Mouse (Mus musculus) kidney, embryonic 16.5 days (tissue): ENCODE data around the gene Ccs. TPM values are rescaled to one million over a fixed set of nuclear protein-coding genes. Genes with fewer than 3 reads are reported as not detected.

Source experiments
- ATAC-seq: fragments of 200-750 bp; cut with Nextera tagmentation; 2 replicates; pipeline ENCODE4 v1.8.0; 2017; ENCODE audit warnings: moderate TSS enrichment; ENCODE audit not compliant: low FRiP score, low TSS enrichment
- H3K27ac ChIP-seq: fragments of 300-500 bp; sonication (generic); 2 replicates; pipeline ENCODE4 v1.5.1; 2014; ENCODE audit warnings: low read length
- H3K27me3 ChIP-seq: fragments of 300-500 bp; sonication (generic); 2 replicates; pipeline ENCODE4 v1.6.1; 2014; ENCODE audit warnings: low read length, control low read depth, mixed read lengths; ENCODE audit not compliant: insufficient read depth
- H3K36me3 ChIP-seq: fragments of 300-500 bp; sonication (generic); 2 replicates; pipeline ENCODE4 v1.6.1; 2014; ENCODE audit warnings: low read length, control low read depth, mixed read lengths; ENCODE audit not compliant: insufficient read depth
- H3K4me1 ChIP-seq: fragments of 300-500 bp; sonication (generic); 2 replicates; pipeline ENCODE4 v1.6.1; 2014; ENCODE audit warnings: low read length, control low read depth, mixed read lengths; ENCODE audit not compliant: insufficient read depth
- H3K4me2 ChIP-seq: fragments of 300-500 bp; sonication (generic); replicated peaks from 2 replicates; pipeline ENCODE4 v1.6.1; 2014; ENCODE audit warnings: low read depth, low read length
- H3K4me3 ChIP-seq: fragments of 300-500 bp; sonication (generic); 2 replicates; pipeline ENCODE4 v1.5.1; 2014; ENCODE audit warnings: mild to moderate bottlenecking, low read length
- H3K9ac ChIP-seq: fragments of 300-500 bp; sonication (generic); replicated peaks from 2 replicates; pipeline ENCODE4 v1.6.1; 2014; ENCODE audit warnings: low read length
- H3K9me3 ChIP-seq: fragments of 300-500 bp; sonication (generic); 2 replicates; pipeline ENCODE4 v1.6.1; 2016; ENCODE audit warnings: low read length, control low read depth
- WGBS: fragments of 180-500 bp; shearing (Covaris S2); extraction: QIAGEN DNeasy Blood & Tissue Kit; methylation state at CpG from one replicate; pipeline ENCODE4 v1.1.7; 2014; 5-methylcytosine and 5-hydroxymethylcytosine counted together
- polyA plus RNA-seq: library from polyadenylated mRNA; unstranded; fragments of >200 nt; fragmentation: Nextera tagmentation; extraction: Ambion mirVana; gene quantifications from 2 replicates; pipeline ENCODE4 v1.2.1, GENCODE M21; 2015

Ccs gene
- polyA plus RNA-seq, 1 experiment from 2014 or later = 82.1 TPM

DNA sequence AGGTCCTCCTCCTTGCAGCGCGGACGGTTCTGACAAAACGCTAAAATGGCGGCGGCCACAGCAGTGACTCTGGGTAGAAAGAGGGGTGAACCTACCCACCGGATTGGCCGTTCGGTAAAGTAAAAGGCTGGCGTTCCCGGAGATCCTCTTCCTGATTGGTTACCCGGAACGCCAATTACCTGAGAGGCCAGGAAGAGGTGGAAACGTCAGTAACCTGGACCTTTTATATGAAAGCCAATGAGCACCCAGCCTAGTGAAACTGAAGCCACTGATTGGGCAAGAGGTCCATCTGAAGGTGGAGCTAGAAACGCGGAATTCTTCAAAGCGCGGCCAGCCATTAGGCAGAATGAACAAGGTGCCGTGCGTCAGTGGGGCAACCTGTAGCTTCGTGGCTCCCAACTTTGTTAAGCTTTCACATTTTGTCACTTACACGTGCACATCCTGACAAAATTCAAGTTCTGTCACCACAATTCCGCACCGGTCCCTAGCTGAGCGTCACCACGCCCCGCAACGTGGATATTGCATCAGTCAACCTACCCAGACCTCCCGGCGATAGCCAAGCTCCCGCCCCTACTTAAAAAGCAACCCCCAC lies 45.2 kb downstream of the Ccs start, which contains the start of gene Rbm4:
Rbm4 (minus strand) TSS at position 71 of the 592 bp plus-strand sequence.
- Histone ChIP-seq H3K4me1 (peaks cover 35% of the 10 kb centered on the region), H3K4me2 (peak within 1 kb of the TSS; percentile 84), H3K9me3 (no peaks in the 10 kb centered on the region), H3K27me3 (no peaks in the 10 kb centered on the region), H3K36me3 (peaks cover 31% of the 10 kb centered on the region), H3K4me3 (peak within 1 kb of the TSS; percentile 92), H3K27ac (peak within 1 kb of the TSS; percentile 88), H3K9ac (peak within 1 kb of the TSS; percentile 85)
- WGBS = 0% methylated on average over 31 of the region's 31 CpGs
- ATAC-seq = peak; percentile 98

DNA sequence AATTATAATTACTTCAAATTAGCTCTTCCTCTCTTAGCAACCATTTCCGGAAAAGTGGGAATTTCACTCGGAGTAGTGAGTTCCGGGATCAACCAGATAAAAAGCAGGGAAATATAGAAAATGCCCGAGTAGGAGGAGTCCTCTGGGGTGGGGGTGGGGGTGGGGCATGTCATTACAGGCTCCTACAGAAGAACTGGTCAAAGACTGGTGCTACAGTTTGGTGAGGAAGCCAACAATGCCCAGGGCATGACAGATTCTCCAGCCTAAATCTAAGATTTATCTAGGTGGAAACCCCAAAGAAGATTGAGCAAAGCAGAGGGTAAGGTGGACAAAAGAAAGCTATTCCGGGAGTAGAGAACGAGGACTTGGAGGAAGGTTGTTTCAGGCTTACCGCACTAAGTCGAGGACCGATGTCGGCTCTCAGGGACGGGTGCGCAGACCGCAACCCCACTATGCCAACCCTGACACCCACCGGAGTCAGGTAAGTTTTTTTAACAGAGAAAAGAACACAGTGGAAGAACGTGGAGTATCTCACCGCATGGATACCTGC lies 45.8 kb downstream of the Ccs start:
- H3K4me1 ChIP-seq = peaks cover 35% of the 10 kb centered on the region
- peak; percentile 60; the same call in 1 of the 2 replicates for ATAC-seq
- peaks cover 30% of the 10 kb centered on the region for H3K36me3 ChIP-seq
- WGBS = 1% methylated on average over 16 of the region's 16 CpGs
- H3K27me3 ChIP-seq = no peaks in the 10 kb centered on the region
- peak overlapping the region; percentile 88 for H3K27ac ChIP-seq
- peak overlapping the region; percentile 84 for H3K4me2 ChIP-seq
- no peaks in the 10 kb centered on the region for H3K9me3 ChIP-seq
- peak overlapping the region; percentile 85 for H3K9ac ChIP-seq
- H3K4me3 ChIP-seq = peak overlapping the region; percentile 92

DNA sequence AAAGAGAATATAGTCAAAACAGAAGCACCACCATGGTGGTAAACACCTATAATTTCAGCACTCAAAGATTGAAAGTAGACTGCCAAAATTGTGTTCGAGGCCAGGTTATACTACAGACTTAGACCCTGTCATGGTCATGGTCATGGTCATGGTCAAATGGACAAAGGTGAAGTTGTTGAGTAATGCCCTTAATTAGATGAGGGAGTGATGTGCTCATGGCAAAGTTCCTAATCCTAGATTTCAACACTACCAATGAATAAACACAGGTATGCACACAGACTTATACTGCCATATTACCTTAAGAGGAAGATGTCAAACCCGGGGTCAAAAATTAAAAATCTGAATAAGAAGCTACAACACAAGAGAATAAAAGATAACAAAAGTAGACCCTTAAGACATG lies 52.8 kb downstream of the Ccs start:
- Histone ChIP-seq H3K4me1 (peaks cover 14% of the 10 kb centered on the region), H3K27ac (no peak overlapping the region), H3K4me2 (no peak overlapping the region), H3K36me3 (peaks cover 62% of the 10 kb centered on the region), H3K9me3 (no peaks in the 10 kb centered on the region), H3K27me3 (no peaks in the 10 kb centered on the region), H3K4me3 (no peak overlapping the region), H3K9ac (no peak overlapping the region)
- WGBS = 85% methylated on average over 2 of the region's 2 CpGs
- ATAC-seq = no peak

DNA sequence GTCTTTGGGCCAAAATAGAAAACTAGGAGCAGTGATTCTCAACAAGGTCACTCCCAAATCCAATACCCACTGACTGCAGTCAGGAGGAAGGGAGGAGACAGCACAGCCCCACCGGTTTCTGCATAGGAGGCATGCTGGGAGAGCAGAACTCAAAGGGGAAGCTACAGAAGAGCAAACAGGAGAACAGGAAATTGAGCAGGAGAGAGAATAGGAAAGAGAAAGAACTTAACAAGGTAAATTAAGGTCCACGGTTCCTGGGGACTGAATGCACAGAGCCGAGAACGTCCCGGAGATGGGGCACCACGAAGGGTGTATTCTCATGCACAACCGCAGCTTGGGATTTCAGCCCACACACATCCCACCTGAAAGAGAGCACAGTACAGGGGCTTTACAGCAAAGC lies 53.9 kb downstream of the Ccs start:
- H3K27ac ChIP-seq = no peak overlapping the region
- peaks cover 3% of the 10 kb centered on the region for H3K4me1 ChIP-seq
- ATAC-seq = no peak
- H3K27me3 ChIP-seq = no peaks in the 10 kb centered on the region
- 89% methylated on average over 7 of the region's 7 CpGs for WGBS
- no peak overlapping the region for H3K4me2 ChIP-seq
- no peaks in the 10 kb centered on the region for H3K9me3 ChIP-seq
- no peak overlapping the region for H3K4me3 ChIP-seq
- H3K36me3 ChIP-seq = peaks cover 59% of the 10 kb centered on the region
- no peak overlapping the region for H3K9ac ChIP-seq

DNA sequence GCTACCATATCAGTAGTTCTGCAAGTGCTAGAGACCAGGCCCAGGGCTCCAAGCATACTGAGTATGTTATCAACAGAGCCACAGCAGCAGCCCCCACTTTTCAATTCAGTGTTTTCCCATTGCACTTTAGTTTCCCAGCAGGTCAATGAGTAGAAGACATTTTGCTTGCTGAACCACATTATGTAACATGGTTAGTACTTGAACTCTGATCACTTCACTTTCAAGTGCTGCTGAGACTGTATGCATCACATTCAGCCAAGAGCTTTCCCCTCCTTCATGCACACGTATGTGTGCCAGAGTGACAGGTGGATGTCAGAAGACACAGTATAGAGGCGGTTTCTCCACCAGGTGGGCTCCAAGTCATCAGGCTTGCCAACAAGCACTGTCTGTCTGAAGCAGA lies 56.2 kb downstream of the Ccs start:
- H3K4me3 ChIP-seq = no peak overlapping the region
- peaks cover 60% of the 10 kb centered on the region for H3K36me3 ChIP-seq
- H3K9me3 ChIP-seq = no peaks in the 10 kb centered on the region
- H3K4me1 ChIP-seq = no peaks in the 10 kb centered on the region
- H3K27ac ChIP-seq = no peak overlapping the region
- H3K9ac ChIP-seq = no peak overlapping the region
- H3K27me3 ChIP-seq = no peaks in the 10 kb centered on the region
- WGBS = 94% methylated on average over 2 of the region's 2 CpGs
- H3K4me2 ChIP-seq = no peak overlapping the region
- ATAC-seq = no peak

Other genes starting within 250 kb of the Ccs start
- 4.5 and 6.0 TPM in 2 replicates for gene Lrfn4, start 223.7 kb downstream of the Ccs start, polyA plus RNA-seq
- gene Rce1, start 213.7 kb downstream of the Ccs start, polyA plus RNA-seq = 92.4 and 96.0 TPM in 2 replicates
- gene Gm960, start 140.7 kb downstream of the Ccs start, polyA plus RNA-seq = 2.0 and 4.3 TPM in 2 replicates
- 3.2 and 3.8 TPM in 2 replicates for gene Sptbn2, start 128.2 kb downstream of the Ccs start, polyA plus RNA-seq
- 75.5 and 77.2 TPM in 2 replicates for gene Rbm4b, start 82.8 kb downstream of the Ccs start, polyA plus RNA-seq
- 66.0 and 82.7 TPM in 2 replicates for gene Rbm4, start 45.4 kb downstream of the Ccs start, polyA plus RNA-seq
- 30.4 and 41.6 TPM in 2 replicates for gene Gm21992, start 27.7 kb downstream of the Ccs start, polyA plus RNA-seq
- gene Rbm14, start 27.7 kb downstream of the Ccs start, polyA plus RNA-seq = 104 and 108 TPM in 2 replicates
- gene Ccdc87, start within 50 bp of the Ccs start, polyA plus RNA-seq = not detected in 2 replicates
- 66.6 and 76.7 TPM in 2 replicates for gene Ctsf, start 15.8 kb upstream of the Ccs start, polyA plus RNA-seq
- gene Actn3, start 38.6 kb upstream of the Ccs start, polyA plus RNA-seq = 9.4 and 11.0 TPM in 2 replicates
- 14.2 and 15.3 TPM in 2 replicates for gene Zdhhc24, start 39.3 kb upstream of the Ccs start, polyA plus RNA-seq
- 6.5 and 7.2 TPM in 2 replicates for gene Bbs1, start 67.3 kb upstream of the Ccs start, polyA plus RNA-seq
- 113 and 124 TPM in 2 replicates for gene Dpp3, start 89.0 kb upstream of the Ccs start, polyA plus RNA-seq
- gene Peli3, start 103.8 kb upstream of the Ccs start, polyA plus RNA-seq = 2.4 and 3.8 TPM in 2 replicates
- 102 and 106 TPM in 2 replicates for gene Mrpl11, start 122.8 kb upstream of the Ccs start, polyA plus RNA-seq
- not detected in 2 replicates for gene Npas4, start 151.0 kb upstream of the Ccs start, polyA plus RNA-seq
- gene Slc29a2, start 184.5 kb upstream of the Ccs start, polyA plus RNA-seq = 6.4 and 7.1 TPM in 2 replicates
- gene B4gat1, start 199.5 kb upstream of the Ccs start, polyA plus RNA-seq = 60.2 and 65.1 TPM in 2 replicates
- gene AC124502.3, start 199.6 kb upstream of the Ccs start, polyA plus RNA-seq = 1.9 and 3.8 TPM in 2 replicates
- gene Brms1, start 202.0 kb upstream of the Ccs start, polyA plus RNA-seq = 53.1 and 53.4 TPM in 2 replicates
- 3.6 and 4.8 TPM in 2 replicates for gene Rin1, start 211.1 kb upstream of the Ccs start, polyA plus RNA-seq
- gene Cd248, start 228.7 kb upstream of the Ccs start, polyA plus RNA-seq = 59.3 and 64.5 TPM in 2 replicates
- 1.6 and 1.8 TPM in 2 replicates for gene Tmem151a, start 246.2 kb upstream of the Ccs start, polyA plus RNA-seq
- gene Yif1a, start 249.2 kb upstream of the Ccs start, polyA plus RNA-seq = 122 and 127 TPM in 2 replicates